17 mouse cellular contexts compared by ENCODE assay signal in genomic region chr2:33575406-33575805, GRCm38 (mm10).
A peak's percentile ranks its signal among the peaks of the same experiment; 100 is the strongest.
DNase-seq lines count a peak whose midpoint lies in the region; ATAC-seq and TF ChIP-seq lines count a peak whose summit lies in the region.
"Had no signal": no experiment of that assay in that cellular context is flagged by ENCODE, and none has a peak within 500 bp of the region (broad histone marks: within the 10 kb centered on the region; RNA-seq: fewer than 3 reads in every experiment).

No protein-coding gene starts in this region.

- H3K4me2 ChIP-seq in hindbrain, embryonic 15.5 days = no peak overlapping the region
- no peak overlapping the region for H3K4me2 ChIP-seq in hindbrain, embryonic 14.5 days (replicated peaks)
- H3K4me2 ChIP-seq in midbrain, embryonic 13.5 days (replicated peaks) = no peak overlapping the region
- H3K4me2 ChIP-seq in embryonic facial prominence, embryonic 14.5 days (ENCODE audit: low read depth, low read length) = no peak overlapping the region
- no peak overlapping the region for H3K4me2 ChIP-seq in neural tube, embryonic 14.5 days (ENCODE audit: low read depth, low read length)
- no peak overlapping the region for H3K4me2 ChIP-seq in liver, postnatal 0 days (ENCODE audit: low read depth, low read length)
- H3K4me2 ChIP-seq: lung, embryonic 15.5 days; neural tube, embryonic 12.5 days; stomach, embryonic 15.5 days had no signal

- H3K4me1 ChIP-seq in hindbrain, embryonic 15.5 days (replicated peaks) = peaks cover 36% of the 10 kb centered on the region
- H3K4me1 ChIP-seq in hindbrain, embryonic 14.5 days (replicated peaks; ENCODE audit: control insufficient read depth, insufficient read depth, low read length) = peaks cover 27% of the 10 kb centered on the region
- H3K4me1 ChIP-seq in midbrain, embryonic 10.5 days = peaks cover 31% of the 10 kb centered on the region
- peaks cover 22% of the 10 kb centered on the region for H3K4me1 ChIP-seq in midbrain, embryonic 13.5 days (replicated peaks)
- H3K4me1 ChIP-seq in embryonic facial prominence, embryonic 14.5 days (ENCODE audit: control insufficient read depth, insufficient read depth, low read length) = no peaks in the 10 kb centered on the region
- H3K4me1 ChIP-seq in neural tube, embryonic 14.5 days (ENCODE audit: control insufficient read depth, insufficient read depth, low read length) = peaks cover 23% of the 10 kb centered on the region
- H3K4me1 ChIP-seq in liver, postnatal 0 days (ENCODE audit: insufficient read depth) = no peaks in the 10 kb centered on the region
- H3K4me1 ChIP-seq: lung, embryonic 15.5 days had no signal

- DNase-seq in hindbrain, embryonic 14.5 days (ENCODE audit: low spot score) = no peak
- DNase-seq in midbrain, embryonic 10.5 days (ENCODE audit: low spot score) = no peak
- DNase-seq in embryonic facial prominence, embryonic 14.5 days (ENCODE audit: low spot score) = no peak
- DNase-seq in liver, postnatal 0 days = no peak
- no peak for DNase-seq in cerebellum, adult 11 months
- DNase-seq: cerebellum, adult 18-20 months; retina, postnatal 1 day; thymus, postnatal 14 days had no signal

- 0 out of 2 replicates have a peak overlapping the region, but pooled peaks have one; percentile 7 for H3K27ac ChIP-seq in hindbrain, embryonic 15.5 days (replicated peaks)
- no peak overlapping the region for H3K27ac ChIP-seq in hindbrain, embryonic 14.5 days
- H3K27ac ChIP-seq in midbrain, embryonic 10.5 days (replicated peaks) = peak overlapping the region; percentile 49
- H3K27ac ChIP-seq in midbrain, embryonic 13.5 days = no peak overlapping the region
- no peak overlapping the region for H3K27ac ChIP-seq in embryonic facial prominence, embryonic 14.5 days (replicated peaks; ENCODE audit: low read depth, low read length)
- H3K27ac ChIP-seq in neural tube, embryonic 14.5 days (ENCODE audit: low read depth, low read length) = peak overlapping the region; percentile 57
- no peak overlapping the region for H3K27ac ChIP-seq in liver, postnatal 0 days (ENCODE audit: low read depth)
- H3K27ac ChIP-seq: lung, embryonic 15.5 days; neural tube, embryonic 12.5 days; stomach, embryonic 15.5 days had no signal

- no peak overlapping the region for H3K9ac ChIP-seq in hindbrain, embryonic 15.5 days
- H3K9ac ChIP-seq in hindbrain, embryonic 14.5 days = no peak overlapping the region
- H3K9ac ChIP-seq in midbrain, embryonic 13.5 days (replicated peaks) = no peak overlapping the region
- H3K9ac ChIP-seq in embryonic facial prominence, embryonic 14.5 days (ENCODE audit: low read depth, low read length) = no peak overlapping the region
- H3K9ac ChIP-seq in neural tube, embryonic 14.5 days (replicated peaks; ENCODE audit: low read depth, low read length) = peak overlapping the region; percentile 16; the same call in 1 of the 2 replicates
- no peak overlapping the region for H3K9ac ChIP-seq in liver, postnatal 0 days (replicated peaks)
- H3K9ac ChIP-seq: lung, embryonic 15.5 days; neural tube, embryonic 12.5 days; stomach, embryonic 15.5 days had no signal

- H3K4me3 ChIP-seq in hindbrain, embryonic 15.5 days = no peak overlapping the region
- H3K4me3 ChIP-seq in hindbrain, embryonic 14.5 days (replicated peaks; ENCODE audit: low read length) = no peak overlapping the region
- H3K4me3 ChIP-seq in midbrain, embryonic 10.5 days = no peak overlapping the region
- H3K4me3 ChIP-seq in midbrain, embryonic 13.5 days (replicated peaks) = no peak overlapping the region
- no peak overlapping the region for H3K4me3 ChIP-seq in embryonic facial prominence, embryonic 14.5 days (ENCODE audit: low read depth, low read length)
- no peak overlapping the region for H3K4me3 ChIP-seq in neural tube, embryonic 14.5 days (ENCODE audit: low read depth, low read length)
- H3K4me3 ChIP-seq in liver, postnatal 0 days (ENCODE audit: low read depth, low read length) = no peak overlapping the region
- H3K4me3 ChIP-seq: lung, embryonic 15.5 days; neural tube, embryonic 12.5 days; stomach, embryonic 15.5 days had no signal

- no peaks in the 10 kb centered on the region for H3K9me3 ChIP-seq in hindbrain, embryonic 15.5 days
- no peaks in the 10 kb centered on the region for H3K9me3 ChIP-seq in hindbrain, embryonic 14.5 days (ENCODE audit: control insufficient read depth, low read length)
- H3K9me3 ChIP-seq in midbrain, embryonic 10.5 days (replicated peaks) = no peaks in the 10 kb centered on the region
- no peaks in the 10 kb centered on the region for H3K9me3 ChIP-seq in midbrain, embryonic 13.5 days
- H3K9me3 ChIP-seq in embryonic facial prominence, embryonic 14.5 days (ENCODE audit: control insufficient read depth, low read length) = no peaks in the 10 kb centered on the region
- no peaks in the 10 kb centered on the region for H3K9me3 ChIP-seq in neural tube, embryonic 14.5 days (ENCODE audit: control insufficient read depth, low read length)
- H3K9me3 ChIP-seq in liver, postnatal 0 days (ENCODE audit: low read length) = no peaks in the 10 kb centered on the region
- H3K9me3 ChIP-seq: lung, embryonic 15.5 days; neural tube, embryonic 12.5 days; stomach, embryonic 15.5 days had no signal

- no peaks in the 10 kb centered on the region for H3K36me3 ChIP-seq in hindbrain, embryonic 15.5 days
- no peaks in the 10 kb centered on the region for H3K36me3 ChIP-seq in hindbrain, embryonic 14.5 days (replicated peaks; ENCODE audit: control insufficient read depth, insufficient read depth)
- no peaks in the 10 kb centered on the region for H3K36me3 ChIP-seq in midbrain, embryonic 10.5 days
- no peaks in the 10 kb centered on the region for H3K36me3 ChIP-seq in midbrain, embryonic 13.5 days
- H3K36me3 ChIP-seq in embryonic facial prominence, embryonic 14.5 days (ENCODE audit: control insufficient read depth, insufficient read depth, low read length) = no peaks in the 10 kb centered on the region
- H3K36me3 ChIP-seq in neural tube, embryonic 14.5 days (ENCODE audit: control insufficient read depth, insufficient read depth, low read length) = no peaks in the 10 kb centered on the region
- H3K36me3 ChIP-seq in liver, postnatal 0 days (replicated peaks; ENCODE audit: insufficient read depth, low read length) = no peaks in the 10 kb centered on the region
- H3K36me3 ChIP-seq: lung, embryonic 15.5 days; neural tube, embryonic 12.5 days; stomach, embryonic 15.5 days had no signal

- TF ChIP-seq CTCF in liver, postnatal 0 days (IDR thresholded peaks at IDR 0.05; ENCODE audit: low read depth) = no peak

- no peak for ATAC-seq in hindbrain, embryonic 15.5 days (ENCODE audit: low FRiP score, low read depth)
- no peak for ATAC-seq in hindbrain, embryonic 14.5 days (ENCODE audit: low FRiP score)
- no peak for ATAC-seq in midbrain, embryonic 13.5 days
- 0 out of 2 replicates have a peak, but pooled peaks have one; percentile 33 for ATAC-seq in embryonic facial prominence, embryonic 14.5 days (ENCODE audit: low read depth)
- ATAC-seq in neural tube, embryonic 14.5 days (ENCODE audit: low read depth) = no peak
- no peak for ATAC-seq in liver, postnatal 0 days
- ATAC-seq: intestine, embryonic 16.5 days; midbrain, embryonic 16.5 days; Patski had no signal

- H3K27me3 ChIP-seq in hindbrain, embryonic 15.5 days = peaks cover 47% of the 10 kb centered on the region
- H3K27me3 ChIP-seq in hindbrain, embryonic 14.5 days (ENCODE audit: control insufficient read depth, insufficient read depth, low read length) = peaks cover 72% of the 10 kb centered on the region
- H3K27me3 ChIP-seq in midbrain, embryonic 10.5 days (ENCODE audit: low read depth, poor library complexity, severe bottlenecking) = peaks cover 99% of the 10 kb centered on the region
- H3K27me3 ChIP-seq in midbrain, embryonic 13.5 days = peaks cover 95% of the 10 kb centered on the region
- H3K27me3 ChIP-seq in embryonic facial prominence, embryonic 14.5 days (replicated peaks; ENCODE audit: control insufficient read depth, insufficient read depth, low read length) = peaks cover 31% of the 10 kb centered on the region
- peaks cover 28% of the 10 kb centered on the region for H3K27me3 ChIP-seq in neural tube, embryonic 14.5 days (ENCODE audit: control insufficient read depth, insufficient read depth, low read length)
- peaks cover 17% of the 10 kb centered on the region for H3K27me3 ChIP-seq in liver, postnatal 0 days (ENCODE audit: insufficient read depth, low read length)
- H3K27me3 ChIP-seq: Patski had no signal

- WGBS in hindbrain, embryonic 15.5 days = 17% methylated on average over 13 of the region's 13 CpGs
- WGBS in hindbrain, embryonic 14.5 days = 21% methylated on average over 13 of the region's 13 CpGs
- 24% methylated on average over 13 of the region's 13 CpGs for WGBS in midbrain, embryonic 10.5 days
- WGBS in midbrain, embryonic 13.5 days = 26% methylated on average over 13 of the region's 13 CpGs
- 28% methylated on average over 6 of the region's 13 CpGs for WGBS in embryonic facial prominence, embryonic 14.5 days
- 22% methylated on average over 13 of the region's 13 CpGs for WGBS in neural tube, embryonic 14.5 days
- WGBS in liver, postnatal 0 days (ENCODE audit: insufficient replicate concordance) = 40% methylated on average over 13 of the region's 13 CpGs

- TF ChIP-seq EP300 in liver, postnatal 0 days (IDR thresholded peaks at IDR 0.05; ENCODE audit: low read depth) = no peak

Comparison
In these comparisons a context has a peak if more than half of its experiments do, and no peak if none do; other contexts are left out.
1. H3K27ac ChIP-seq: peak in hindbrain, embryonic 15.5 days (single experiment), midbrain, embryonic 10.5 days (single experiment) and neural tube, embryonic 14.5 days (single experiment); none in hindbrain, embryonic 14.5 days (single experiment), midbrain, embryonic 13.5 days (single experiment), embryonic facial prominence, embryonic 14.5 days (single experiment) and liver, postnatal 0 days (single experiment).